Mouse (Mus musculus): ENCODE measurements around the gene Cyp4a29. TPM values are rescaled to one million over a fixed set of nuclear protein-coding genes. Genes with fewer than 3 reads are reported as not detected.
"Not testable (repeated sequence)": the region's sequence is repeated elsewhere in the genome, so short reads cannot be mapped to it uniquely, and the experiment has no call there.

Cyp4a29 gene
- polyA plus RNA-seq, 1 experiment from 2014 or later = not detected

DNA sequence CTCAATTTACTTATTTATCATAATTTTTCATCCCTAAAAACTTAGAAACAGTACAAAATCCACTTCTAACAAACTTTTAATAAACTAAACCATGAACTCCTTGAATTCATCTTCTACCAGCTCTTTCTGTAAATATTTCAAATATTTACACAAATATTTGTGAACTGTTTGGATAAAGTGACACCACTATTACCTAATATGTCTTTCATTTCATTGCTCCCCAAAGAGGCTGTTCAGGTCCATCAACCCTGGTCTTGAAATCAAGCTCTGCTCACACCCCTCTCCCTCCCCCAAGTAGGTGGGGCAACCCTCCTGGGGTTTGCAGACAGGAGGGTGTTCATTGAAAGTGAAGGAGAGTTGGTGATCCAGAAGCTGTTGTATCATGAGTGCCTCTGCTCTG is 56.9 kb downstream of the Cyp4a29 start, which contains the start of gene Cyp4a12a:
Gene Cyp4a12a, plus strand, starts transcription at position 301 of the 400 bp plus-strand sequence.
- H3K4me1 ChIP-seq (ENCODE audit: control insufficient read depth, insufficient read depth, low read length); H3K9me3 ChIP-seq (ENCODE audit: control insufficient read depth, low read length); H3K4me3 ChIP-seq (ENCODE audit: low read depth, low read length); H3K36me3 ChIP-seq (ENCODE audit: control insufficient read depth, insufficient read depth, low read length); DNase-seq (ENCODE audit: low spot score); H3K27me3 ChIP-seq (ENCODE audit: control insufficient read depth, insufficient read depth, low read length); H3K9ac ChIP-seq (ENCODE audit: low read length); ATAC-seq (ENCODE audit: insufficient number of reproducible peaks, low FRiP score, low TSS enrichment, low read depth); H3K27ac ChIP-seq (replicated peaks; ENCODE audit: low read depth, low read length); H3K4me2 ChIP-seq (ENCODE audit: low read depth, severe bottlenecking): not testable (repeated sequence)

Other genes with a start within 250 kb of the Cyp4a29 start
- gene Stil, start 241.9 kb upstream of the Cyp4a29 start, polyA plus RNA-seq (2014; fragmentation: Nextera tagmentation; extraction: Ambion mirVana) = 20.1 and 23.0 TPM in 2 replicates
- 2.7 and 3.4 TPM in 2 replicates for gene Tal1, start 185.7 kb upstream of the Cyp4a29 start, polyA plus RNA-seq (2014; fragmentation: Nextera tagmentation; extraction: Ambion mirVana)
- gene Pdzk1ip1, start 153.4 kb upstream of the Cyp4a29 start, polyA plus RNA-seq (2014; fragmentation: Nextera tagmentation; extraction: Ambion mirVana) = 11.2 and 12.3 TPM in 2 replicates
- 0.03 TPM in 1 of 2 replicates, not detected in the other for gene Cyp4x1, start 107.8 kb upstream of the Cyp4a29 start, polyA plus RNA-seq (2014; fragmentation: Nextera tagmentation; extraction: Ambion mirVana)
- gene Cyp4a12a, start 57.0 kb downstream of the Cyp4a29 start, polyA plus RNA-seq (2014; fragmentation: Nextera tagmentation; extraction: Ambion mirVana) = not detected in 2 replicates
- gene Cyp4a12b, start 169.5 kb downstream of the Cyp4a29 start, polyA plus RNA-seq (2014; fragmentation: Nextera tagmentation; extraction: Ambion mirVana) = not detected in 2 replicates
- not detected in 2 replicates for gene Cyp4a30b, start 210.5 kb downstream of the Cyp4a29 start, polyA plus RNA-seq (2014; fragmentation: Nextera tagmentation; extraction: Ambion mirVana)